Mouse (Mus musculus): ENCODE results near the gene Mgat4a. TPM values are rescaled to one million over a fixed set of nuclear protein-coding genes. Genes with fewer than 3 reads are reported as not detected.
A peak's percentile ranks its signal among the peaks of the same experiment; 100 is the strongest.

Mgat4a gene
- 1 to 10 TPM; 3.4 to 6.0 TPM for total RNA-seq (2021)
- long read RNA-seq, experiment 1: 0 reads
- long read RNA-seq, experiment 2, partial matches to known transcripts: 0 of 4 reads
- long read RNA-seq, experiment 2, other reads (novel, unspliced or antisense): 4 of 4 reads

- peak; percentile 78 to 87 for DNase-seq
- intact Hi-C loops (cut with DNase I): loop anchor here (5.0 kb wide), 1 partner anchor 96 kb away; no protein-coding TSS in a partner anchor
Measured at GRCm38 (mm10) chr1:37540810-37541658, at the start of gene Mgat4a. Mgat4a (minus strand) TSS chr1:37541016.

- peak; percentile 58 to 65 for DNase-seq
- intact Hi-C loops (cut with DNase I): no loop called here
Measured at GRCm38 (mm10) chr1:37585809-37586480, 45.1 kb upstream of the Mgat4a start.

- no peak for DNase-seq
- intact Hi-C loops (cut with DNase I): no loop called here
Measured at GRCm38 (mm10) chr1:37583795-37584464, 43.1 kb upstream of the Mgat4a start.

- DNase-seq: no peak
- intact Hi-C loops (cut with DNase I): no loop called here
Measured at GRCm38 (mm10) chr1:37583167-37583566, 42.4 kb upstream of the Mgat4a start.

- DNase-seq: no peak
- intact Hi-C loops (cut with DNase I): no loop called here
Measured at GRCm38 (mm10) chr1:37579686-37580085, 38.9 kb upstream of the Mgat4a start.

- no peak for DNase-seq
- intact Hi-C loops (cut with DNase I): no loop called here
Measured at GRCm38 (mm10) chr1:37572528-37573272, 31.9 kb upstream of the Mgat4a start.

GRCm38 (mm10) chr1:37568379-37568778 is 27.6 kb upstream of the Mgat4a start:
- DNase-seq: no peak
- intact Hi-C loops (cut with DNase I): no loop called here

GRCm38 (mm10) chr1:37566754-37567153 is 25.9 kb upstream of the Mgat4a start:
- intact Hi-C loops (cut with DNase I): no loop called here

GRCm38 (mm10) chr1:37566344-37566743 is 25.5 kb upstream of the Mgat4a start:
- intact Hi-C loops (cut with DNase I): no loop called here
- no peak for DNase-seq

More at GRCm38 (mm10) chr1:37566754-37567153, 25.9 kb upstream of the Mgat4a start:
- DNase-seq: no peak

GRCm38 (mm10) chr1:37565396-37565795 is 24.6 kb upstream of the Mgat4a start:
- intact Hi-C loops (cut with DNase I): no loop called here
- DNase-seq: no peak

- DNase-seq: no peak
- intact Hi-C loops (cut with DNase I): no loop called here
Measured at GRCm38 (mm10) chr1:37561955-37562354, 21.1 kb upstream of the Mgat4a start.

GRCm38 (mm10) chr1:37560356-37560755 is 19.5 kb upstream of the Mgat4a start:
- intact Hi-C loops (cut with DNase I): no loop called here

GRCm38 (mm10) chr1:37551986-37552385 is 11.2 kb upstream of the Mgat4a start:
- intact Hi-C loops (cut with DNase I): no loop called here
- no peak for DNase-seq

More at GRCm38 (mm10) chr1:37560356-37560755, 19.5 kb upstream of the Mgat4a start:
- no peak for DNase-seq

- DNase-seq: no peak
- intact Hi-C loops (cut with DNase I): no loop called here
Measured at GRCm38 (mm10) chr1:37549501-37549900, 8.7 kb upstream of the Mgat4a start.

- no peak for DNase-seq
- intact Hi-C loops (cut with DNase I): no loop called here
Measured at GRCm38 (mm10) chr1:37546398-37547051, 5.7 kb upstream of the Mgat4a start.

- DNase-seq: no peak
- intact Hi-C loops (cut with DNase I): loop anchor here (5.0 kb wide), 1 partner anchor 93 kb away; no protein-coding TSS in a partner anchor
Measured at GRCm38 (mm10) chr1:37544251-37544650, 3.4 kb upstream of the Mgat4a start.

- intact Hi-C loops (cut with DNase I): loop anchor here (5.0 kb wide), 1 partner anchor 94 kb away; no protein-coding TSS in a partner anchor
Measured at GRCm38 (mm10) chr1:37543057-37543456, 2.2 kb upstream of the Mgat4a start.

GRCm38 (mm10) chr1:37539968-37540809 is 627 bp downstream of the Mgat4a start:
- intact Hi-C loops (cut with DNase I): loop anchor here (5.0 kb wide), 1 partner anchor 97 kb away; no protein-coding TSS in a partner anchor
- no peak for DNase-seq

More at GRCm38 (mm10) chr1:37543057-37543456, 2.2 kb upstream of the Mgat4a start:
- DNase-seq: no peak

Measured in gastrocnemius, postnatal 36 days (tissue).